Mouse (Mus musculus) myocyte (in vitro differentiated cells): ENCODE measurements around the gene Vwa8. TPM values are rescaled to one million over a fixed set of nuclear protein-coding genes. Genes with fewer than 3 reads are reported as not detected.
A peak's percentile ranks its signal among the peaks of the same experiment; 100 is the strongest.

Experiments
- H3K27me3 ChIP-seq: one replicate; pipeline ENCODE4 v1.6.1; 2011; ENCODE audit not compliant: control insufficient read depth, insufficient read depth, insufficient read length
- H3K36me3 ChIP-seq: one replicate; pipeline ENCODE4 v1.6.1; 2011; ENCODE audit not compliant: control insufficient read depth, insufficient read depth
- H3K4me2 ChIP-seq: one replicate; pipeline ENCODE4 v1.6.1; 2011; ENCODE audit warnings: low read depth, control low read depth
- H3K4me3 ChIP-seq: one replicate; pipeline ENCODE4 v1.5.1; 2011; ENCODE audit warnings: mild to moderate bottlenecking, control low read depth, moderate library complexity
- H3K79me2 ChIP-seq: one replicate; pipeline ENCODE4 v1.6.1; 2011; ENCODE audit not compliant: control insufficient read depth, insufficient read depth
- H3ac ChIP-seq: one replicate; pipeline ENCODE4 v1.6.1; 2011; ENCODE audit not compliant: control insufficient read depth, insufficient read length
- CEBPB ChIP-seq: IDR thresholded peaks from 2 replicates; pipeline ENCODE4 v1.6.1; 2011; ENCODE audit warnings: mild to moderate bottlenecking, moderate library complexity; ENCODE audit not compliant: poor library complexity, insufficient read depth, severe bottlenecking
- E2F4 ChIP-seq: IDR thresholded peaks from one replicate; pipeline ENCODE4 v1.6.1; 2011; ENCODE audit warnings: mild to moderate bottlenecking, control low read depth, moderate library complexity; ENCODE audit not compliant: insufficient read depth
- MAX ChIP-seq: IDR thresholded peaks from one replicate; pipeline ENCODE4 v1.6.1; 2011; ENCODE audit warnings: low read depth, mild to moderate bottlenecking, control low read depth
- MYOD1 ChIP-seq, 3 experiments: IDR thresholded peaks; one replicate each; pipeline ENCODE4 v1.6.1; 2011; ENCODE audit warnings: control low read depth in 2 of 3, low read depth in 2 of 3, mild to moderate bottlenecking in 2 of 3, moderate library complexity in 1 of 3; ENCODE audit not compliant: insufficient read length in 2 of 3, control insufficient read depth in 1 of 3
- MYOG ChIP-seq, 3 experiments: IDR thresholded peaks; one replicate each; pipeline ENCODE4 v1.6.1; 2011; ENCODE audit warnings: control low read depth in 2 of 3, low read depth in 2 of 3, mild to moderate bottlenecking in 2 of 3; ENCODE audit not compliant: insufficient read length in 2 of 3, control insufficient read depth in 1 of 3, insufficient read depth in 1 of 3
- POLR2A ChIP-seq: IDR thresholded peaks from one replicate; pipeline ENCODE4 v1.6.1; 2011; ENCODE audit warnings: low read depth, mild to moderate bottlenecking, control low read depth, moderate library complexity; ENCODE audit not compliant: insufficient read length
- POLR2AphosphoS2 ChIP-seq: IDR thresholded peaks from one replicate; pipeline ENCODE4 v1.6.1; 2011; ENCODE audit warnings: low read depth, control low read depth; ENCODE audit not compliant: insufficient read length
- REST ChIP-seq: IDR thresholded peaks from one replicate; pipeline ENCODE4 v1.6.1; 2011; ENCODE audit warnings: mild to moderate bottlenecking, control low read depth, moderate library complexity; ENCODE audit not compliant: insufficient read depth, insufficient read length
- SRF ChIP-seq: IDR thresholded peaks from one replicate; pipeline ENCODE4 v1.6.1; 2011; ENCODE audit warnings: low read depth; ENCODE audit not compliant: control insufficient read depth, insufficient read length
- TCF12 ChIP-seq: IDR thresholded peaks from one replicate; pipeline ENCODE4 v1.6.1; 2011; ENCODE audit warnings: mild to moderate bottlenecking, control low read depth; ENCODE audit not compliant: poor library complexity, insufficient read depth, severe bottlenecking
- TCF3 ChIP-seq: IDR thresholded peaks from one replicate; pipeline ENCODE4 v1.6.1; 2011; ENCODE audit warnings: low read depth, control low read depth; ENCODE audit not compliant: insufficient read length
- USF1 ChIP-seq: IDR thresholded peaks from one replicate; pipeline ENCODE4 v1.6.1; 2011; ENCODE audit warnings: low read depth, mild to moderate bottlenecking, control low read depth, moderate library complexity
- polyA plus RNA-seq: library from polyadenylated mRNA; unstranded; fragments of >200 nt; fragmentation: generic; extraction: Trizol; gene quantifications from one replicate; pipeline ENCODE4 v1.2.1, GENCODE M21; 2012; ENCODE audit warnings: missing spikeins

Vwa8 gene
- polyA plus RNA-seq, 1 experiment: 20.1 TPM

DNA sequence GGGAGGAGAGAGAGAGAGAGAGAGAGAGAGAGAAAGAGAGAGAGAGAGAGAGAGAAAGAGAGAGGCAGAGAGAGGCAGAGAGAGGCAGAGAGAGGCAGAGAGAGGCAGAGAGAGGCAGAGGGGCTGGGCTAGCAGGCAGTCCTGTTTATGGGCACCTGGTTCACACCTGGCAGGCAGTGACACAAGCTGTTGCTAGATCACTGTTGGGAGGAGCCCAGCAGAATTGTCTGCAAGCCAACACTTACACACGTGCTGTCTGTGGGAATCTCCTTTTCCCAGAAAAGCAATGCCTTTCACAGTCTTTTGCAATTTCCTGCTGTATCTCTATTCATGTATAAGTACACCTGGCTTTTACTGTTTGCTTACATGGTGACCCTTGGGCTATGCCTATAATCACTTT lies 260.5 kb downstream of the Vwa8 start:
- no peak for TF ChIP-seq SRF
- no peak for TF ChIP-seq E2F4
- no peak for TF ChIP-seq MAX
- no peak for TF ChIP-seq USF1
- no peak for TF ChIP-seq MYOD1 (IDR thresholded peaks at IDR 0.05; ENCODE audit: control insufficient read depth in 1 of 3, insufficient read length in 2 of 3, low read depth in 2 of 3)
- TF ChIP-seq CEBPB: no peak
- no peak for TF ChIP-seq TCF12
- no peak overlapping the region for H3K4me2 ChIP-seq
- H3K4me3 ChIP-seq: no peak overlapping the region
- peaks cover 5% of the 10 kb centered on the region for H3K36me3 ChIP-seq
- no peaks in the 10 kb centered on the region for H3K27me3 ChIP-seq
- no peak overlapping the region for H3ac ChIP-seq
- H3K79me2 ChIP-seq: no peaks in the 10 kb centered on the region

GRCm38 (mm10) chr14:79110012-79110411 lies 261.2 kb downstream of the Vwa8 start:
- Histone ChIP-seq H3K4me3 (no peak overlapping the region), H3K27me3 (no peaks in the 10 kb centered on the region), H3K4me2 (no peak overlapping the region), H3ac (no peak overlapping the region), H3K79me2 (no peaks in the 10 kb centered on the region), H3K36me3 (peaks cover 5% of the 10 kb centered on the region)
- TF ChIP-seq MAX (no peak), CEBPB (no peak), USF1 (no peak), POLR2A (no peak), REST (no peak), POLR2AphosphoS2 (no peak)

- Histone ChIP-seq H3K4me3 (no peak overlapping the region), H3K4me2 (no peak overlapping the region), H3K79me2 (no peaks in the 10 kb centered on the region), H3K36me3 (peaks cover 5% of the 10 kb centered on the region), H3ac (no peak overlapping the region), H3K27me3 (no peaks in the 10 kb centered on the region)
- TF ChIP-seq TCF12: no peak
- no peak for TF ChIP-seq POLR2A
- TF ChIP-seq MYOD1 (IDR thresholded peaks at IDR 0.05; ENCODE audit: control insufficient read depth in 1 of 3, insufficient read length in 2 of 3, low read depth in 2 of 3): no peak
- TF ChIP-seq USF1: no peak
- no peak for TF ChIP-seq CEBPB
- no peak for TF ChIP-seq SRF
- TF ChIP-seq REST: no peak
- no peak for TF ChIP-seq MAX
- no peak for TF ChIP-seq MYOG (IDR thresholded peaks at IDR 0.05; ENCODE audit: control insufficient read depth in 1 of 3, insufficient read depth in 1 of 3, insufficient read length in 2 of 3, low read depth in 2 of 3)
- TF ChIP-seq TCF3: no peak
- no peak for TF ChIP-seq E2F4
- no peak for TF ChIP-seq POLR2AphosphoS2
Observed at GRCm38 (mm10) chr14:79112050-79112449, 263.2 kb downstream of the Vwa8 start.

GRCm38 (mm10) chr14:79114526-79115383 lies 265.9 kb downstream of the Vwa8 start:
- Histone ChIP-seq H3K79me2 (no peaks in the 10 kb centered on the region), H3ac (no peak overlapping the region), H3K4me2 (peak overlapping the region; percentile 86), H3K27me3 (no peaks in the 10 kb centered on the region), H3K36me3 (peaks cover 5% of the 10 kb centered on the region), H3K4me3 (no peak overlapping the region)
- peak in 2 of 3 experiments; percentile 43 to 51 for TF ChIP-seq MYOD1 (IDR thresholded peaks at IDR 0.05; ENCODE audit: control insufficient read depth in 1 of 3, insufficient read length in 2 of 3, low read depth in 2 of 3)
- TF ChIP-seq MYOG (IDR thresholded peaks at IDR 0.05; ENCODE audit: control insufficient read depth in 1 of 3, insufficient read depth in 1 of 3, insufficient read length in 2 of 3, low read depth in 2 of 3): peak in 1 of 3 experiments; percentile 36
- no peak for TF ChIP-seq REST
- TF ChIP-seq CEBPB: peak; percentile 31; the same call in 1 of the 2 replicates

DNA sequence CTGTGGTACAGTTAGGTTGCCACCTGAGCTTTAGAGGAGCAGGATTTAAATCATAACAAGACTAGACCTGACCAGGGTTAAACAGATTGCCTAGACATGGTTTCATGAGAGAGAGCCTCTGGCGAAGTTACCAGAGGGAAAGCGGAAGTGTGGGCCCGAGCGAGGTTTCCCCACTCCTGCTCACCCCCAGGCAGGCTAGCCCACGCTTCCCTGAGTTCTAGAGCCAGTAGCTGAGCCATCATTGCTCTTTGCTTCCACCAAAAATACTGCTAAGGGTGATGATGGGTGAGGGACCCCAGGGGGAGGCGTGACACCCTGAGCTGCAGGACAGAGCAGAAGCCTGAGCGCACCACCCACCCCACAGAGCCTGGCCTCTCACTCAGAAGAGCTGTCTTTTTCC lies 269.6 kb downstream of the Vwa8 start:
- Histone ChIP-seq H3K79me2 (no peaks in the 10 kb centered on the region), H3K36me3 (no peaks in the 10 kb centered on the region), H3K27me3 (no peaks in the 10 kb centered on the region), H3K4me3 (no peak overlapping the region), H3K4me2 (no peak overlapping the region), H3ac (no peak overlapping the region)
- TF ChIP-seq POLR2A (no peak), TCF12 (no peak), MYOG (IDR thresholded peaks at IDR 0.05; ENCODE audit: control insufficient read depth in 1 of 3, insufficient read depth in 1 of 3, insufficient read length in 2 of 3, low read depth in 2 of 3) (no peak), MAX (no peak), SRF (no peak), CEBPB (no peak)
